Mouse (Mus musculus): ENCODE results near the gene Olfr845. TPM values are rescaled to one million over a fixed set of nuclear protein-coding genes. Genes with fewer than 3 reads are reported as not detected.

Olfr845 gene
- not detected in 2 replicates for total RNA-seq (2012; rRNA removed)
- polyA plus RNA-seq (2012; ENCODE audit: insufficient read depth in 1 of 2, insufficient read length in 2 of 2, low read depth in 1 of 2, low replicate concordance in 2 of 2, missing spikeins in 1 of 2): not detected

- no peak within 1 kb of the TSS for H3K27ac ChIP-seq (ENCODE audit: control insufficient read depth, low read depth, low read length)
- no peak within 1 kb of the TSS for H3K9ac ChIP-seq (ENCODE audit: control insufficient read depth, low read depth, low read length, poor library complexity, severe bottlenecking)
- no peaks in the 10 kb centered on the region for H3K27me3 ChIP-seq (ENCODE audit: control insufficient read depth in 1 of 2, insufficient read depth in 2 of 2, low read length in 2 of 2)
- DNase-seq (ENCODE audit: low read depth, low spot score): no peak
- no peak within 1 kb of the TSS for H3K4me3 ChIP-seq (ENCODE audit: control insufficient read depth in 1 of 2, insufficient read depth in 1 of 2, low read depth in 2 of 2, low read length in 2 of 2)
- H3K9me3 ChIP-seq (replicated peaks; ENCODE audit: insufficient read depth, low read length): no peaks in the 10 kb centered on the region
- H3K79me2 ChIP-seq (ENCODE audit: control insufficient read depth, insufficient read depth, low read length, poor library complexity): no peaks in the 10 kb centered on the region
- no peaks in the 10 kb centered on the region for H3K36me3 ChIP-seq (ENCODE audit: control insufficient read depth in 1 of 2, insufficient read depth in 2 of 2, low read length in 2 of 2)
- TF ChIP-seq USF2 (IDR thresholded peaks at IDR 0.05; ENCODE audit: borderline replicate concordance in 1 of 2, insufficient read depth in 1 of 2, low read depth in 1 of 2, low read length in 2 of 2) (no peak), MAFK (IDR thresholded peaks at IDR 0.05; ENCODE audit: borderline replicate concordance, low read depth, low read length) (no peak), EP300 (IDR thresholded peaks at IDR 0.05; ENCODE audit: low read depth in 1 of 2, low read length in 2 of 2) (0 out of 4 replicates have a peak, but pooled peaks of 1 of the 2 experiments have one; percentile 13)
- no peaks in the 10 kb centered on the region for H3K4me1 ChIP-seq (ENCODE audit: control insufficient read depth in 1 of 2, insufficient read depth in 2 of 2, low read length in 2 of 2)
Measured at GRCm38 (mm10) chr9:19336157-19336556, at the start of gene Olfr845. TSS of gene Olfr845 (plus strand) at chr9:19336457.

GRCm38 (mm10) chr9:19316047-19316446 lies 20.2 kb upstream of the Olfr845 start, which contains the start of gene Olfr844:
TSS of gene Olfr844 (plus strand) at chr9:19316347.
- H3K27ac ChIP-seq (ENCODE audit: control insufficient read depth, low read depth, low read length): no peak within 1 kb of the TSS
- H3K9ac ChIP-seq (ENCODE audit: control insufficient read depth, low read depth, low read length, poor library complexity, severe bottlenecking): no peak within 1 kb of the TSS
- TF ChIP-seq TBP (IDR thresholded peaks at IDR 0.05; ENCODE audit: low read depth, low read length) (no peak), RAD21 (IDR thresholded peaks at IDR 0.05; ENCODE audit: low read depth, low read length) (no peak), ELF1 (IDR thresholded peaks at IDR 0.05; ENCODE audit: low read depth, low read length) (no peak)
- no peak for DNase-seq (ENCODE audit: low read depth, low spot score)
- no peaks in the 10 kb centered on the region for H3K79me2 ChIP-seq (ENCODE audit: control insufficient read depth, insufficient read depth, low read length, poor library complexity)
- no peaks in the 10 kb centered on the region for H3K36me3 ChIP-seq (ENCODE audit: control insufficient read depth in 1 of 2, insufficient read depth in 2 of 2, low read length in 2 of 2)
- peaks cover 0 to 1% of the 10 kb centered on the region in 2 experiments; a peak in 1 of 4 replicates for H3K27me3 ChIP-seq (ENCODE audit: control insufficient read depth in 1 of 2, insufficient read depth in 2 of 2, low read length in 2 of 2)
- no peaks in the 10 kb centered on the region for H3K4me1 ChIP-seq (ENCODE audit: control insufficient read depth in 1 of 2, insufficient read depth in 2 of 2, low read length in 2 of 2)
- H3K9me3 ChIP-seq (replicated peaks; ENCODE audit: insufficient read depth, low read length): no peaks in the 10 kb centered on the region
- H3K4me3 ChIP-seq (ENCODE audit: control insufficient read depth in 1 of 2, insufficient read depth in 1 of 2, low read depth in 2 of 2, low read length in 2 of 2): no peak within 1 kb of the TSS

- no peak for TF ChIP-seq USF1 (IDR thresholded peaks at IDR 0.05; ENCODE audit: low read depth, low read length)
- no peak for TF ChIP-seq NELFE (IDR thresholded peaks at IDR 0.05; ENCODE audit: low read depth, low read length)
- TF ChIP-seq TCF12 (IDR thresholded peaks at IDR 0.05; ENCODE audit: low read depth, low read length): no peak
- no peak for TF ChIP-seq NRF1 (IDR thresholded peaks at IDR 0.05; ENCODE audit: insufficient read depth, low read depth, low read length, poor library complexity, severe bottlenecking)
- no peak for TF ChIP-seq JUND (IDR thresholded peaks at IDR 0.05; ENCODE audit: low read depth, low read length)
- no peak for TF ChIP-seq POLR2A (IDR thresholded peaks at IDR 0.05; ENCODE audit: control insufficient read depth in 1 of 2, insufficient read depth in 1 of 2, low read depth in 1 of 2, low read length in 2 of 2, poor library complexity in 1 of 2)
- TF ChIP-seq RAD21 (IDR thresholded peaks at IDR 0.05; ENCODE audit: low read depth, low read length): no peak
- no peak for TF ChIP-seq GATA1 (IDR thresholded peaks at IDR 0.05; ENCODE audit: low read depth, low read length)
- TF ChIP-seq HCFC1 (IDR thresholded peaks at IDR 0.05; ENCODE audit: low read depth, low read length): no peak
- no peak for TF ChIP-seq EP300 (IDR thresholded peaks at IDR 0.05; ENCODE audit: low read depth in 1 of 2, low read length in 2 of 2)
- no peak for TF ChIP-seq KAT2A (conservative IDR thresholded peaks at IDR 0.05; ENCODE audit: low read depth, low read length)
- TF ChIP-seq SIN3A (IDR thresholded peaks at IDR 0.05; ENCODE audit: low read length): no peak
- no peak for TF ChIP-seq CHD2 (IDR thresholded peaks at IDR 0.05; ENCODE audit: low read length)
- TF ChIP-seq ZKSCAN1 (IDR thresholded peaks at IDR 0.05; ENCODE audit: low read depth, low read length): no peak
- TF ChIP-seq POLR2AphosphoS5 (IDR thresholded peaks at IDR 0.05; ENCODE audit: borderline replicate concordance, low read depth, low read length): no peak
- no peak for TF ChIP-seq ETS1 (IDR thresholded peaks at IDR 0.05; ENCODE audit: low read depth, low read length)
- no peak for TF ChIP-seq ELF1 (IDR thresholded peaks at IDR 0.05; ENCODE audit: low read depth, low read length)
Measured at GRCm38 (mm10) chr9:19363905-19364304, 27.6 kb downstream of the Olfr845 start, which contains the start of gene Olfr846. TSS of gene Olfr846 (minus strand) at chr9:19364005.

More at GRCm38 (mm10) chr9:19363905-19364304, 27.6 kb downstream of the Olfr845 start, which contains the start of gene Olfr846:
- H3K79me2 ChIP-seq (ENCODE audit: control insufficient read depth, insufficient read depth, low read length, poor library complexity): no peaks in the 10 kb centered on the region
- H3K9me3 ChIP-seq (replicated peaks; ENCODE audit: insufficient read depth, low read length): no peaks in the 10 kb centered on the region
- H3K4me1 ChIP-seq (ENCODE audit: control insufficient read depth in 1 of 2, insufficient read depth in 2 of 2, low read length in 2 of 2): no peaks in the 10 kb centered on the region
- no peak within 1 kb of the TSS for H3K9ac ChIP-seq (ENCODE audit: control insufficient read depth, low read depth, low read length, poor library complexity, severe bottlenecking)
- H3K27me3 ChIP-seq (ENCODE audit: control insufficient read depth in 1 of 2, insufficient read depth in 2 of 2, low read length in 2 of 2): no peaks in the 10 kb centered on the region
- no peaks in the 10 kb centered on the region for H3K36me3 ChIP-seq (ENCODE audit: control insufficient read depth in 1 of 2, insufficient read depth in 2 of 2, low read length in 2 of 2)
- no peak for DNase-seq (ENCODE audit: low read depth, low spot score)
- H3K4me3 ChIP-seq (ENCODE audit: control insufficient read depth in 1 of 2, insufficient read depth in 1 of 2, low read depth in 2 of 2, low read length in 2 of 2): no peak within 1 kb of the TSS
- H3K27ac ChIP-seq (ENCODE audit: control insufficient read depth, low read depth, low read length): no peak within 1 kb of the TSS

Measured in MEL (cell line).